Mouse (Mus musculus): ENCODE data around the gene Tmem19. TPM values are rescaled to one million over a fixed set of nuclear protein-coding genes. Genes with fewer than 3 reads are reported as not detected.
A peak's percentile ranks its signal among the peaks of the same experiment; 100 is the strongest.

Gene Tmem19
- polyA plus RNA-seq, 1 experiment: 16.6 TPM

GRCm38 (mm10) chr10:115381506-115382084, 19.3 kb upstream of the Tmem19 start:
- no peaks in the 10 kb centered on the region for H3K27me3 ChIP-seq (ENCODE audit: control insufficient read depth, insufficient read depth, insufficient read length)
- H3K36me3 ChIP-seq (ENCODE audit: control insufficient read depth, insufficient read depth): peaks cover 3% of the 10 kb centered on the region
- H3K79me2 ChIP-seq (ENCODE audit: control insufficient read depth, insufficient read depth): peaks cover 91% of the 10 kb centered on the region
- peaks cover 54% of the 10 kb centered on the region for H3K79me3 ChIP-seq (ENCODE audit: low read depth)
- no peak for TF ChIP-seq CTCF (IDR thresholded peaks at IDR 0.05; ENCODE audit: control insufficient read depth, insufficient read depth, insufficient read length)
- TF ChIP-seq MAX (IDR thresholded peaks at IDR 0.05): no peak
- TF ChIP-seq USF1 (IDR thresholded peaks at IDR 0.05; ENCODE audit: low read depth): no peak
- no peak for TF ChIP-seq MYOD1 (IDR thresholded peaks at IDR 0.05; ENCODE audit: control insufficient read depth, insufficient read length, low read depth)
- TF ChIP-seq FOSL1 (IDR thresholded peaks at IDR 0.05; ENCODE audit: insufficient read depth, low read length, poor library complexity, severe bottlenecking): no peak
- no peak for TF ChIP-seq CEBPB (IDR thresholded peaks at IDR 0.05; ENCODE audit: low read depth)
- no peak for TF ChIP-seq MYOG (IDR thresholded peaks at IDR 0.05; ENCODE audit: control insufficient read depth, extremely low read depth, insufficient read length)
- H3K4me3 ChIP-seq (ENCODE audit: insufficient read depth, poor library complexity, severe bottlenecking): no peak overlapping the region
- H3ac ChIP-seq (ENCODE audit: control insufficient read depth, insufficient read length, low read depth): no peak overlapping the region

- H3K79me3 ChIP-seq (ENCODE audit: low read depth): no peaks in the 10 kb centered on the region
- H3K27me3 ChIP-seq (ENCODE audit: control insufficient read depth, insufficient read depth, insufficient read length): no peaks in the 10 kb centered on the region
- H3K79me2 ChIP-seq (ENCODE audit: control insufficient read depth, insufficient read depth): peaks cover 12% of the 10 kb centered on the region
- H3K36me3 ChIP-seq (ENCODE audit: control insufficient read depth, insufficient read depth): no peaks in the 10 kb centered on the region
- H3ac ChIP-seq (ENCODE audit: control insufficient read depth, insufficient read length, low read depth): no peak overlapping the region
- TF ChIP-seq USF1 (IDR thresholded peaks at IDR 0.05; ENCODE audit: low read depth) (no peak), CTCF (IDR thresholded peaks at IDR 0.05; ENCODE audit: control insufficient read depth, insufficient read depth, insufficient read length) (no peak)
- H3K4me3 ChIP-seq (ENCODE audit: insufficient read depth, poor library complexity, severe bottlenecking): no peak overlapping the region
Measured at GRCm38 (mm10) chr10:115363151-115363550, 850 bp upstream of the Tmem19 start.

DNA sequence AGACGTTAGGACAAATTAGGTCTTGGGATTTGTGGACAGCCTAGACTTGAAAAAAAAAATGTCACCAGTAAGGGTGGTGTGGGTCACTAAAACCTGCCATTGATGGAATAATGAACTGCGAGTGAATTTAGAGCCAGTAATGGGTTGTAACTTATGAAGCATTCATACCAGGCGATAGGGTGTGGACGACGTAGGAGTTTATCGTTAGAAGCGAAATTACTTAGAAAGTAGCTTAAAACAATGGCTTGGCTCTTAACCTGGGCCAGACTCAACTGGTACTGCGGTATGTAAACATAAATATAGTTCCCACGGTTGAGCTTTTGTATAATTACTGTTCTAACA, 293 bp upstream of the Tmem19 start:
- H3ac ChIP-seq (ENCODE audit: control insufficient read depth, insufficient read length, low read depth): peak overlapping the region; percentile 53
- no peak for TF ChIP-seq MAX (IDR thresholded peaks at IDR 0.05)
- no peak for TF ChIP-seq FOSL1 (IDR thresholded peaks at IDR 0.05; ENCODE audit: insufficient read depth, low read length, poor library complexity, severe bottlenecking)
- TF ChIP-seq MYOG (IDR thresholded peaks at IDR 0.05; ENCODE audit: control insufficient read depth, extremely low read depth, insufficient read length): no peak
- no peak for TF ChIP-seq MYOD1 (IDR thresholded peaks at IDR 0.05; ENCODE audit: control insufficient read depth, insufficient read length, low read depth)
- no peak for TF ChIP-seq USF1 (IDR thresholded peaks at IDR 0.05; ENCODE audit: low read depth)
- TF ChIP-seq CTCF (IDR thresholded peaks at IDR 0.05; ENCODE audit: control insufficient read depth, insufficient read depth, insufficient read length): no peak
- TF ChIP-seq CEBPB (IDR thresholded peaks at IDR 0.05; ENCODE audit: low read depth): no peak

DNA sequence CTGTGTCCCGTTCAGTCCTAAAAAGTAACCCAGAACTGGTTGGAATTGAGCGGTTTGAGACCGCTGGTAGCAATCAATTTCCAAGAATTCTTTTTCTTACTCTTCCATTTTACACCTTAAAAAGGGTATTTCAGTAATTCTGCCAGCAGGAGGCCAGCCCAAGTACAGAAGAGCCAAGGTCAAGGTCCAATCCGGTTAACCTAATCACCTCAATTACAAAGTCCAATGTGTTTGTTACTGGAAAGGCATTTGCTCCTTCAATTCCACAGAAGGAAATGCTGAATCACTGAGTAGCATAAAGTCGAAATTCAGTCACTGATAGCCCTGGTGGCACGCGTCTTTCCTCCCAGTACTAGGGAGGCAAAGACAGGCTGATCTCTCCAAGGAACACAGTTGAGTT, 3.2 kb downstream of the Tmem19 start:
- H3K27me3 ChIP-seq (ENCODE audit: control insufficient read depth, insufficient read depth, insufficient read length): no peaks in the 10 kb centered on the region
- H3K4me3 ChIP-seq (ENCODE audit: insufficient read depth, poor library complexity, severe bottlenecking): no peak overlapping the region
- no peaks in the 10 kb centered on the region for H3K79me3 ChIP-seq (ENCODE audit: low read depth)
- peaks cover 12% of the 10 kb centered on the region for H3K79me2 ChIP-seq (ENCODE audit: control insufficient read depth, insufficient read depth)
- H3K36me3 ChIP-seq (ENCODE audit: control insufficient read depth, insufficient read depth): peaks cover 15% of the 10 kb centered on the region
- H3ac ChIP-seq (ENCODE audit: control insufficient read depth, insufficient read length, low read depth): no peak overlapping the region
- TF ChIP-seq CTCF (IDR thresholded peaks at IDR 0.05; ENCODE audit: control insufficient read depth, insufficient read depth, insufficient read length): no peak
- TF ChIP-seq FOSL1 (IDR thresholded peaks at IDR 0.05; ENCODE audit: insufficient read depth, low read length, poor library complexity, severe bottlenecking): no peak
- TF ChIP-seq USF1 (IDR thresholded peaks at IDR 0.05; ENCODE audit: low read depth): no peak

More for the DNA sequence above, 293 bp upstream of the Tmem19 start:
- Histone ChIP-seq H3K79me3 (ENCODE audit: low read depth) (no peaks in the 10 kb centered on the region), H3K36me3 (ENCODE audit: control insufficient read depth, insufficient read depth) (no peaks in the 10 kb centered on the region), H3K27me3 (ENCODE audit: control insufficient read depth, insufficient read depth, insufficient read length) (no peaks in the 10 kb centered on the region), H3K4me3 (ENCODE audit: insufficient read depth, poor library complexity, severe bottlenecking) (peak overlapping the region; percentile 38), H3K79me2 (ENCODE audit: control insufficient read depth, insufficient read depth) (peaks cover 12% of the 10 kb centered on the region)

- Histone ChIP-seq H3K79me2 (ENCODE audit: control insufficient read depth, insufficient read depth) (peaks cover 12% of the 10 kb centered on the region), H3K27me3 (ENCODE audit: control insufficient read depth, insufficient read depth, insufficient read length) (no peaks in the 10 kb centered on the region), H3K4me3 (ENCODE audit: insufficient read depth, poor library complexity, severe bottlenecking) (no peak overlapping the region), H3K79me3 (ENCODE audit: low read depth) (no peaks in the 10 kb centered on the region), H3ac (ENCODE audit: control insufficient read depth, insufficient read length, low read depth) (no peak overlapping the region), H3K36me3 (ENCODE audit: control insufficient read depth, insufficient read depth) (peaks cover 15% of the 10 kb centered on the region)
- TF ChIP-seq MYOD1 (IDR thresholded peaks at IDR 0.05; ENCODE audit: control insufficient read depth, insufficient read length, low read depth) (no peak), MYOG (IDR thresholded peaks at IDR 0.05; ENCODE audit: control insufficient read depth, extremely low read depth, insufficient read length) (no peak), CTCF (IDR thresholded peaks at IDR 0.05; ENCODE audit: control insufficient read depth, insufficient read depth, insufficient read length) (no peak), USF1 (IDR thresholded peaks at IDR 0.05; ENCODE audit: low read depth) (no peak), MAX (IDR thresholded peaks at IDR 0.05) (no peak), FOSL1 (IDR thresholded peaks at IDR 0.05; ENCODE audit: insufficient read depth, low read length, poor library complexity, severe bottlenecking) (no peak), CEBPB (IDR thresholded peaks at IDR 0.05; ENCODE audit: low read depth) (no peak)
Measured at GRCm38 (mm10) chr10:115358216-115358919, 3.9 kb downstream of the Tmem19 start.

- no peaks in the 10 kb centered on the region for H3K27me3 ChIP-seq (ENCODE audit: control insufficient read depth, insufficient read depth, insufficient read length)
- H3K36me3 ChIP-seq (ENCODE audit: control insufficient read depth, insufficient read depth): peaks cover 21% of the 10 kb centered on the region
- no peak overlapping the region for H3K4me3 ChIP-seq (ENCODE audit: insufficient read depth, poor library complexity, severe bottlenecking)
- H3ac ChIP-seq (ENCODE audit: control insufficient read depth, insufficient read length, low read depth): no peak overlapping the region
- TF ChIP-seq MYOG (IDR thresholded peaks at IDR 0.05; ENCODE audit: control insufficient read depth, extremely low read depth, insufficient read length) (no peak), FOSL1 (IDR thresholded peaks at IDR 0.05; ENCODE audit: insufficient read depth, low read length, poor library complexity, severe bottlenecking) (no peak), CEBPB (IDR thresholded peaks at IDR 0.05; ENCODE audit: low read depth) (no peak), MYOD1 (IDR thresholded peaks at IDR 0.05; ENCODE audit: control insufficient read depth, insufficient read length, low read depth) (no peak), CTCF (IDR thresholded peaks at IDR 0.05; ENCODE audit: control insufficient read depth, insufficient read depth, insufficient read length) (no peak), USF1 (IDR thresholded peaks at IDR 0.05; ENCODE audit: low read depth) (no peak), MAX (IDR thresholded peaks at IDR 0.05) (no peak)
- H3K79me3 ChIP-seq (ENCODE audit: low read depth): no peaks in the 10 kb centered on the region
- H3K79me2 ChIP-seq (ENCODE audit: control insufficient read depth, insufficient read depth): peaks cover 5% of the 10 kb centered on the region
Measured at GRCm38 (mm10) chr10:115356106-115356505, 6.2 kb downstream of the Tmem19 start.

Measured in C2C12 (cell line).